Mouse (Mus musculus): ENCODE results near the gene Mak.
"Not testable (repeated sequence)": the region's sequence is repeated elsewhere in the genome, so short reads cannot be mapped to it uniquely, and the experiment has no call there.

The Mak gene

GRCm38 (mm10) chr13:40998537-40998936 lies 81.0 kb downstream of the Mak start:
- DNase-seq (ENCODE audit: low spot score in 2 of 2): not testable (repeated sequence)

DNA sequence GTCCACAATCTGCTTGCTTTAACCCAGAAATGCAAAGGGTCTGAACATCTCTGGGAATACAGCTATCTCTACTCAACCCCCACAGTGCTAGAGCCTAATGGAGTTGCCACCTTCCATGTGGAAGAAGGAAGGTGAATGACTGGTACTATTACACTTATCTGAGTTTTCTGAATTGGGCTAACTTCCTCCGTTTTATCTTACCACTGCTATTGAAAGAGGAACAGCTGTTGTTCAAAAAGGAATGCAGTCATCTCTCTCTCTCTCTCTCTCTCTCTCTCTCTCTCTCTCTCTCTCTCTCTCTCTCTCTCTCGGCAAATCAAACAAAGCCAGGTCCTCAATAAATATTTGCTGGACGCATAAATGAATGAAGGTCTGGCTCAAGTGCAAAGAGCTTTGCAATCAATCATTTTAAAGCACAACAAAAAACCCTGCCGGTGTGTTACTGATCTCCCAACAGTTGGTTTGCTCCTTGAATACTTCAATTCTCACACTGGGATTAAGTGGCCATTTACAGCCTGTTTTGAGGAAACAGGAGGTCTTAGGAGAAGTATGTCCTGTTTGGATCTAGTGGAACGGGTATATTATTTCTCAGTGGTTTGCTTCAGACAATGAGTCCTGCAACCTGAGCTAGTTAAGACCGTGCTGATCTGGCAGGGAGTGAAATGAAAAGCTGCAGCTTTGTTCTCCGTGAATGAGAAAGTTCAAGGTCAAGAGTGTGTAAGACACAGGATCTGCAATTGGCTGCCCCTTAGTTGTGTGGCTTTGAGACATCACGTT lies 84.8 kb downstream of the Mak start:
- DNase-seq (ENCODE audit: low spot score in 2 of 2): no peak

DNA sequence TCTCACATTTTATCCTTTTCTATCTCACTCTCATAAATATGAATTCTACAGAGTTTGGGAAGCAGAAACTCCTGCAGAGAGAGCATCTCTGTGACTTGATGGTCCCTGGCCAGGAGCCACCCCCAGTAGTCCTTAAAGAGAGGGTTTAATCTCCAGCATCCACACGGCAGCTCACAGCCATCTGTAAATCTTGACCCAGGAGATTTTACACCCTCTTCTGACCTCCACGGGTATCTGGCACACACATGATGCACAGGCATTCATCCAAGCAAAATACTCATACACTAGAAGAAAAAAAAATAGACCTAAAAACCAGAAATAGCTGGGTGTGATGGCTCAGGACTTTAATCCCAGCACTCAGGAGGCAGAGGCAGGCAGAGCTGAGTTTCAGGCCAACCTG lies 91.1 kb downstream of the Mak start:
- DNase-seq (ENCODE audit: low spot score in 2 of 2): no peak

DNA sequence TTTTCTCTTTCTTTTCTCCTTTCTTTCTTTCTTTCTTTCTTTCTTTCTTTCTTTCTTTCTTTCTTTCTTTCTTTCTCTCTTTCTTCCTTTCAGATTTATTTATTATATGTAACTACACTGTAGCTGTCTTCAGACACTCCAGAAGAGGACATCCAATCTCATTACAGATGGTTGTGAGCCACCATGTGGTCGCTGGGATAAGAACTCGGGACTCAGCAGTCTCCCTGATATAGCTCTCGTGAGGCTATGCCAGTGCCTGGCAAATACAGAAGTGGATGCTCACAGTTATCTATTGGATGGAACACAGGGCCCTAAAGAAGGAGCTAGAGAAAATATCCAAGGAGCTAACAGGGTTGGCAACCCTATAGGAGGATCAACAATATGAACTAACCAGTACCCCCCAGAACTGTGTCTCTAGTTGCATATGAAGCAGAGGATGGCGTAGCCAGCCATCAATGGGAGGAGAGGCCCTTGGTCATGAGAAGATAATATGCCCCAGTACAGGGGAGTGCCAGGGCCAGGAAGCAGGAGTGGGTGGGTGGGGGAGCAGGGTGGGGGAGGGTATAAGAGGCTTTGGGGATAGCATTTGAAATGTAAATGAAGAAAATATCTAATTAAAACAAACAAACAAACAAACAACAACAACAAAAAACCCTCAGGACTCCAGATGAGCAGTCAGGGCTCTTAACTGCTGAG lies 91.8 kb downstream of the Mak start:
- not testable (repeated sequence) for DNase-seq (ENCODE audit: low spot score in 2 of 2)

DNA sequence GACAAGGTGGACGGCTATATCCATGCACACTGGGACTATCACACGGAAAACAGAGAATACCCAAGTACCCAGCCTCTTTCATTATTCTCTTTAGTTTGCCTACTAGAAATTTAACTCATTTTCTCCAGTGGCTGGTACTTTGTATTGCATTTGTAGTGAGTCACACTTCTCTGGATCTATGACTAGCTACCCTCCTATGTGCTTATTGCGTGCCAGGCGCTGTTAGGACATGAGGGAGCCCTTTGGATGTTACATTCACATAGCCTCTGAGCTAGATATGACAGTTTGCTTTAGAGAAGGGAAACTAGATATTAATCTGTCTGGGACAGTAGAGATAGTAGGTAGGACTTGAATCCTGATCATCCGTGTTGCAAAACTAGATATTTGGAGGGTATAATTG lies 93.4 kb downstream of the Mak start:
- DNase-seq (ENCODE audit: low spot score in 2 of 2): no peak

DNA sequence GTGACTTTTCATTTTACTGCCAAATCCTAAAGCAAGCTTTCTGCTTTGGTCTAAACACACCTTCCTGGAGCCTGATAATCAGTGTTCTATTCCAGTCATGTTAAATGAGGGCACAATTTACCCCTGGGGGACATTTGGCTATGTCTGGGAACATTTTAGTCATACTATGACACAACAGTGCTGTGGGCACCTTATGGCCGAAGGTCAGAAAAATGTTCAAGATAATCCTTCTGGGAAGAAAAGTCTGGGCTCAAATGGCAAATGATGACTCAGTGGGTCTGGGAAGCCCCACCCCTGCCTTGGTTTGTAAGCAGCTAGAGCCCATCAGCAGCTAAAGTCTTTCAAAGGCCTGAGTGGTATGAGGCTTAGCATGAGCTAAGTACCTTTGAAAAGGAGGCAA lies 96.7 kb downstream of the Mak start:
- DNase-seq (ENCODE audit: low spot score in 2 of 2): no peak

GRCm38 (mm10) chr13:40979321-40979720 lies 100.2 kb downstream of the Mak start:
- no peak for DNase-seq (ENCODE audit: low spot score in 2 of 2)

DNA sequence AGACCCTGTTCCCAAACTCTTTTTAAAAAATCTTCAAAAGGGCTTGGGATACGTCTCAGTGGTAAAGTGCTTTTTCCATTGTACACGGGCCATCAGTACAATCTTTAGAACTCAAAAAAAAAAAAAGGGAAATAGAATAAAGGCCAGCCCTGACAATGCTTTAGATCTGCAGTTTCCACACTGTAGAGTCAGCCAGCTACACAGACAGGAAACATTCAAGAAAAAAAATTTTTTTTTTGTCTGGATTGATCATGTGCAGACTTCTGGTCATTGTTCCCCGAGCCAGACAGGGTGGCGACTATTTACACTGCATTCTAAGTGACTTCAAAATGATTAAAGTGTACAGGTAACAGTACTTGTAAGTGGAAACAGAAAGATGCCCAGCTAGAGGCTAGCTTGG lies 100.9 kb downstream of the Mak start:
- no peak for DNase-seq (ENCODE audit: low spot score in 2 of 2)

DNA sequence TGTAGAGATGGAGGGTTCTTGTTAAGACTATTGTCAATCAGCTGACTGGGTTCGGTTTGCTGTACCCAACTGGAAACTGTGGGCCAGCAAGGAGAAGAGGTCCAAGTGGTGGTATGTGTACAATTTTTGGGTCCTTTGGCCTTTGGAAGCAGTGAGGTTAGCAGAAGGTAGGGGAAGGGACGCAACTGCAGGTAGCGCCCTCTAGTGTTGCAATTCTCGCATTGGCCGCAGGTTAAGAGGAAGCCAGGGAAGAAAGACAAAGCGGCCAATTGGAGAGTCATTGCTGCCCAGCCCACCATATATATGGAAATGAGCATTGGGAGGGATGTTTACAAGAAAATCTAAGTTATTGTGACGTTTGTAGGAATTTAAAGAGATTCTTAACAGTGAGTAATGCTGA lies 101.9 kb downstream of the Mak start:
- peak in 1 of 2 experiments; percentile 8 for DNase-seq (ENCODE audit: low spot score in 2 of 2)
